8 mouse cellular contexts compared by ENCODE assay signal in the genomic region with DNA sequence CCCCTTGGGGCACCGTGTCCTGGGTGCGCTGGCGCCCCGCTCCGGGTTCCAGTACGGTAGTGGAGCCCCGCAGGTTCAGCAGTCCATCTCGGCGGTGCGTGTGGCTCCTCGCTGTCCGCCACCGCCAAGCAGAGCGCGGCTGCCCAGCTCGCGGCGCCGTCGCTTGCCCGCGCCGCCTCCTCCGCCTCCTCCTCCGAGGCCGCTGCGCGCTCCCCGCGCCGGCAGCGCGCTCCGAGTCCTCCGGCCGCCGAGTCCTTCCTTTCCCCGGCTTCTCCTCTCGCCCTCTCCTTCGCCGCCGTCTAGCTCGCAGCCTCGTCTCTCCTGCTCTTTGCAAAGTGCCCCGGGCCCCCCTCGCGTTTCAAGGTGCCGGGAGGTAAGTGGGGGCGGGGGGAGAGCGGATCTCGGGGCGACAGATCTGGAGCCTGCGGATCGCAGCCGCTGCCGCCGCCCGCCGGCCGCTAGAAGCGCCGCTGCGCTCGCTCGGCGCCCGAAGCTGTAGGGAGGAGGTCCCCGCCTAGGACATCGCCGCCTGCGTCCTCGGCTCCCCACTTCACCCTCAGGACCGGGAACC. TPM values are rescaled to one million over a fixed set of nuclear protein-coding genes. Genes with fewer than 3 reads are reported as not detected.
DNase-seq lines count a peak whose midpoint lies in the region; ATAC-seq and TF ChIP-seq lines count a peak whose summit lies in the region.

No protein-coding gene starts in this region.

- H3K4me2 ChIP-seq in heart, embryonic 15.5 days, result peak overlapping the region; percentile 98
- peak overlapping the region; percentile 85 for H3K4me2 ChIP-seq in liver, postnatal 0 days (ENCODE audit: low read depth, low read length)
- peak overlapping the region; percentile 95 for H3K4me2 ChIP-seq in neural tube, embryonic 12.5 days (replicated peaks)
- H3K4me2 ChIP-seq in stomach, embryonic 16.5 days (ENCODE audit: low read depth, low read length), result peak overlapping the region; percentile 94

- H3K9ac ChIP-seq in heart, embryonic 15.5 days, result peak overlapping the region; percentile 61
- peak overlapping the region; percentile 41 for H3K9ac ChIP-seq in liver, postnatal 0 days (replicated peaks)
- peak overlapping the region; percentile 62 for H3K9ac ChIP-seq in neural tube, embryonic 12.5 days
- H3K9ac ChIP-seq in stomach, embryonic 16.5 days (ENCODE audit: low read length), result peak overlapping the region; percentile 77

- H3K79me3 ChIP-seq in C2C12 (ENCODE audit: low read depth), result peaks cover 84% of the 10 kb centered on the region

- under 1% methylated on average over 64 of the region's 73 CpGs for WGBS in bone marrow, adult 2 months
- WGBS in forebrain, embryonic 10.5 days, result under 1% methylated on average over 71 of the region's 73 CpGs
- WGBS in heart, embryonic 15.5 days, result under 1% methylated on average over 68 of the region's 73 CpGs
- under 1% methylated on average over 57 of the region's 73 CpGs for WGBS in liver, postnatal 0 days (ENCODE audit: insufficient replicate concordance)
- under 1% methylated on average over 73 of the region's 73 CpGs for WGBS in neural tube, embryonic 12.5 days
- under 1% methylated on average over 67 of the region's 73 CpGs for WGBS in stomach, embryonic 16.5 days

- TF ChIP-seq CTCF in C2C12 (IDR thresholded peaks at IDR 0.05; ENCODE audit: control insufficient read depth, insufficient read depth, insufficient read length), result peak; percentile 57
- peak; percentile 22; the same call in 1 of the 2 replicates for TF ChIP-seq CTCF in bone marrow, adult 2 months (IDR thresholded peaks at IDR 0.05; ENCODE audit: control insufficient read depth, insufficient read depth, low read length)
- TF ChIP-seq CTCF in liver, postnatal 0 days (IDR thresholded peaks at IDR 0.05; ENCODE audit: low read depth), result peak; percentile 52

- H3K4me3 ChIP-seq in C2C12 (ENCODE audit: insufficient read depth, poor library complexity, severe bottlenecking), result peak overlapping the region; percentile 81
- H3K4me3 ChIP-seq in bone marrow, adult 2 months (replicated peaks; ENCODE audit: control insufficient read depth, low read depth, low read length), result peak overlapping the region; percentile 90
- peak overlapping the region; percentile 72 for H3K4me3 ChIP-seq in forebrain, embryonic 10.5 days
- H3K4me3 ChIP-seq in heart, embryonic 15.5 days, result peak overlapping the region; percentile 72
- H3K4me3 ChIP-seq in liver, postnatal 0 days (ENCODE audit: low read depth, low read length), result peak overlapping the region; percentile 67
- H3K4me3 ChIP-seq in neural tube, embryonic 12.5 days, result peak overlapping the region; percentile 55
- peak overlapping the region; percentile 76 for H3K4me3 ChIP-seq in stomach, embryonic 16.5 days (replicated peaks; ENCODE audit: low read length)

- no peak for TF ChIP-seq EP300 in liver, postnatal 0 days (IDR thresholded peaks at IDR 0.05; ENCODE audit: low read depth)

- H3K27me3 ChIP-seq in C2C12 (ENCODE audit: control insufficient read depth, insufficient read depth, insufficient read length), result no peaks in the 10 kb centered on the region
- peaks cover 100% of the 10 kb centered on the region for H3K27me3 ChIP-seq in forebrain, embryonic 10.5 days (ENCODE audit: poor library complexity, severe bottlenecking)
- peaks cover 73% of the 10 kb centered on the region for H3K27me3 ChIP-seq in heart, embryonic 15.5 days
- H3K27me3 ChIP-seq in liver, postnatal 0 days (ENCODE audit: insufficient read depth, low read length), result peaks cover 71% of the 10 kb centered on the region
- peaks cover 83% of the 10 kb centered on the region for H3K27me3 ChIP-seq in neural tube, embryonic 12.5 days (replicated peaks)
- peaks cover 40% of the 10 kb centered on the region for H3K27me3 ChIP-seq in stomach, embryonic 16.5 days (ENCODE audit: control insufficient read depth, insufficient read depth, low read length)

- no peaks in the 10 kb centered on the region for H3K9me3 ChIP-seq in forebrain, embryonic 10.5 days
- H3K9me3 ChIP-seq in heart, embryonic 15.5 days (replicated peaks), result no peaks in the 10 kb centered on the region
- no peaks in the 10 kb centered on the region for H3K9me3 ChIP-seq in liver, postnatal 0 days (ENCODE audit: low read length)
- no peaks in the 10 kb centered on the region for H3K9me3 ChIP-seq in neural tube, embryonic 12.5 days
- H3K9me3 ChIP-seq in stomach, embryonic 16.5 days (replicated peaks; ENCODE audit: control insufficient read depth, low read length), result no peaks in the 10 kb centered on the region

- peak; percentile 74 for DNase-seq in forebrain, embryonic 10.5 days (ENCODE audit: extremely low spot score, low spot score)
- DNase-seq in kidney, postnatal 10 days, result peak; percentile 82
- DNase-seq in liver, postnatal 0 days, result peak; percentile 68

- no peaks in the 10 kb centered on the region; the same call in 1 of the 2 replicates for H3K4me1 ChIP-seq in bone marrow, adult 2 months (ENCODE audit: control insufficient read depth, insufficient read depth, low read length)
- peaks cover 46% of the 10 kb centered on the region for H3K4me1 ChIP-seq in forebrain, embryonic 10.5 days
- H3K4me1 ChIP-seq in heart, embryonic 15.5 days (replicated peaks), result peaks cover 37% of the 10 kb centered on the region
- H3K4me1 ChIP-seq in liver, postnatal 0 days (ENCODE audit: insufficient read depth), result peaks cover 19% of the 10 kb centered on the region
- peaks cover 32% of the 10 kb centered on the region for H3K4me1 ChIP-seq in neural tube, embryonic 12.5 days
- peaks cover 17% of the 10 kb centered on the region for H3K4me1 ChIP-seq in stomach, embryonic 16.5 days (ENCODE audit: control insufficient read depth, insufficient read depth, low read length)

- H3ac ChIP-seq in C2C12 (ENCODE audit: control insufficient read depth, insufficient read length, low read depth), result peak overlapping the region; percentile 98

- H3K27ac ChIP-seq in bone marrow, adult 2 months (ENCODE audit: control insufficient read depth, insufficient read depth, low read depth, low read length, poor library complexity), result peak overlapping the region; percentile 98
- peak overlapping the region; percentile 81 for H3K27ac ChIP-seq in forebrain, embryonic 10.5 days
- no peak overlapping the region for H3K27ac ChIP-seq in heart, embryonic 15.5 days
- H3K27ac ChIP-seq in liver, postnatal 0 days (ENCODE audit: low read depth), result peak overlapping the region; percentile 29
- H3K27ac ChIP-seq in neural tube, embryonic 12.5 days, result no peak overlapping the region
- peak overlapping the region; percentile 14; the same call in 1 of the 2 replicates for H3K27ac ChIP-seq in stomach, embryonic 16.5 days (ENCODE audit: low read length)

- peaks cover 100% of the 10 kb centered on the region for H3K79me2 ChIP-seq in C2C12 (ENCODE audit: control insufficient read depth, insufficient read depth)

- H3K36me3 ChIP-seq in C2C12 (ENCODE audit: control insufficient read depth, insufficient read depth), result peaks cover 13% of the 10 kb centered on the region
- H3K36me3 ChIP-seq in forebrain, embryonic 10.5 days (replicated peaks), result no peaks in the 10 kb centered on the region
- no peaks in the 10 kb centered on the region for H3K36me3 ChIP-seq in heart, embryonic 15.5 days
- H3K36me3 ChIP-seq in liver, postnatal 0 days (replicated peaks; ENCODE audit: insufficient read depth, low read length), result no peaks in the 10 kb centered on the region
- H3K36me3 ChIP-seq in neural tube, embryonic 12.5 days, result no peaks in the 10 kb centered on the region
- H3K36me3 ChIP-seq in stomach, embryonic 16.5 days (ENCODE audit: control insufficient read depth, insufficient read depth, low read length), result no peaks in the 10 kb centered on the region

- TF ChIP-seq POLR2A in bone marrow, adult 2 months (IDR thresholded peaks at IDR 0.05; ENCODE audit: borderline replicate concordance, control insufficient read depth, low read depth, low read length), result peak; percentile 12; the same call in 1 of the 2 replicates

- ATAC-seq in heart, embryonic 15.5 days (replicated peaks; ENCODE audit: insufficient number of reproducible peaks, insufficient read depth, low FRiP score, low read depth), result peak; percentile 79
- peak; percentile 36; the same call in 1 of the 2 replicates for ATAC-seq in liver, postnatal 0 days
- ATAC-seq in neural tube, embryonic 12.5 days (ENCODE audit: low FRiP score, low read depth), result peak; percentile 77
- peak; percentile 83 for ATAC-seq in stomach, embryonic 16.5 days (ENCODE audit: insufficient read depth, low FRiP score)

TF ChIP-seq in C2C12, 6 proteins besides CTCF, POLR2A, EP300 and RAD21:
- TF ChIP-seq FOSL1 (IDR thresholded peaks at IDR 0.05; ENCODE audit: insufficient read depth, low read length, poor library complexity, severe bottlenecking), result no peak
- TF ChIP-seq USF1 (IDR thresholded peaks at IDR 0.05; ENCODE audit: low read depth), result no peak
- TF ChIP-seq MAX (IDR thresholded peaks at IDR 0.05), result no peak
- no peak for TF ChIP-seq CEBPB (IDR thresholded peaks at IDR 0.05; ENCODE audit: low read depth)
- TF ChIP-seq MYOD1 (IDR thresholded peaks at IDR 0.05; ENCODE audit: control insufficient read depth, insufficient read length, low read depth), result no peak
- no peak for TF ChIP-seq MYOG (IDR thresholded peaks at IDR 0.05; ENCODE audit: control insufficient read depth, extremely low read depth, insufficient read length)
TF ChIP-seq in C2C12: peak in this region for 0.

RNA-seq across cellular contexts. Expression of a gene that starts 40.9 kb away (rescaled TPM):
- 18.1 TPM for polyA plus RNA-seq in C2C12 (2012; fragmentation: generic; extraction: Trizol)
- 9.5 and 12.6 TPM in 2 replicates for polyA plus RNA-seq in bone marrow, adult 2 months (2011; ENCODE audit: insufficient read depth, insufficient read length, low replicate concordance, missing spikeins)
- polyA plus RNA-seq in forebrain, embryonic 10.5 days (2016; fragmentation: Nextera tagmentation; extraction: Ambion mirVana), result 20.0 and 21.4 TPM in 2 replicates
- 20.7 and 21.1 TPM in 2 replicates for polyA plus RNA-seq in heart, embryonic 15.5 days (2015; fragmentation: Nextera tagmentation; extraction: Ambion mirVana)
- 5.0 and 5.1 TPM in 2 replicates for polyA plus RNA-seq in liver, postnatal 0 days (2015; fragmentation: Nextera tagmentation; extraction: Ambion mirVana)
- polyA plus RNA-seq in neural tube, embryonic 12.5 days (2016; fragmentation: Nextera tagmentation; extraction: Ambion mirVana), result 20.7 and 20.9 TPM in 2 replicates
- polyA plus RNA-seq in stomach, embryonic 16.5 days (2015; fragmentation: Nextera tagmentation; extraction: Ambion mirVana), result 17.4 and 19.3 TPM in 2 replicates

Comparison
In these comparisons a context has a peak if more than half of its experiments do, and no peak if none do; other contexts are left out.
1. H3K27ac ChIP-seq: peak in bone marrow, adult 2 months (single experiment), forebrain, embryonic 10.5 days (single experiment), liver, postnatal 0 days (single experiment) and stomach, embryonic 16.5 days (single experiment); none in heart, embryonic 15.5 days (single experiment) and neural tube, embryonic 12.5 days (single experiment).
2. Peak in every context shown above with its lines, with median percentiles within 50 percentile points of each other: H3K4me3 ChIP-seq, CTCF ChIP-seq, DNase-seq, ATAC-seq, H3K4me2 ChIP-seq and H3K9ac ChIP-seq.